Mouse (Mus musculus): Measurements from ENCODE around the gene Sacm1l. TPM values are rescaled to one million over a fixed set of nuclear protein-coding genes. Genes with fewer than 3 reads are reported as not detected.

Sacm1l gene
- polyA plus RNA-seq, 1 experiment from 2014 or later, result 53.4 TPM

Other genes with a start within 250 kb of the Sacm1l start
- gene Lars2, start 162.8 kb upstream of the Sacm1l start, polyA plus RNA-seq (2016; fragmentation: Nextera tagmentation; extraction: Ambion mirVana), result 898 and 1,119 TPM in 2 replicates
- 39.2 and 41.3 TPM in 2 replicates for gene Limd1, start 51.1 kb upstream of the Sacm1l start, polyA plus RNA-seq (2016; fragmentation: Nextera tagmentation; extraction: Ambion mirVana)
- gene Slc6a20b, start 102.8 kb downstream of the Sacm1l start, polyA plus RNA-seq (2016; fragmentation: Nextera tagmentation; extraction: Ambion mirVana), result 0.27 and 0.38 TPM in 2 replicates
- gene Ccr9, start 148.7 kb downstream of the Sacm1l start, polyA plus RNA-seq (2016; fragmentation: Nextera tagmentation; extraction: Ambion mirVana), result 0.25 and 0.29 TPM in 2 replicates
- 1.5 and 1.6 TPM in 2 replicates for gene Slc6a20a, start 149.1 kb downstream of the Sacm1l start, polyA plus RNA-seq (2016; fragmentation: Nextera tagmentation; extraction: Ambion mirVana)
- 53.2 and 57.4 TPM in 2 replicates for gene Lztfl1, start 187.9 kb downstream of the Sacm1l start, polyA plus RNA-seq (2016; fragmentation: Nextera tagmentation; extraction: Ambion mirVana)

Measured in hindbrain, embryonic 12.5 days (tissue).